Mouse (Mus musculus) cerebral cortex, adult 2 months (tissue): ENCODE measurements around the gene AA986860.

Experiments used
- WGBS: fragments of 180-500 bp; shearing (Covaris S2); methylation state at CpG from one replicate; pipeline ENCODE4 v1.1.7; 2018; 5-methylcytosine and 5-hydroxymethylcytosine counted together

AA986860 gene

DNA sequence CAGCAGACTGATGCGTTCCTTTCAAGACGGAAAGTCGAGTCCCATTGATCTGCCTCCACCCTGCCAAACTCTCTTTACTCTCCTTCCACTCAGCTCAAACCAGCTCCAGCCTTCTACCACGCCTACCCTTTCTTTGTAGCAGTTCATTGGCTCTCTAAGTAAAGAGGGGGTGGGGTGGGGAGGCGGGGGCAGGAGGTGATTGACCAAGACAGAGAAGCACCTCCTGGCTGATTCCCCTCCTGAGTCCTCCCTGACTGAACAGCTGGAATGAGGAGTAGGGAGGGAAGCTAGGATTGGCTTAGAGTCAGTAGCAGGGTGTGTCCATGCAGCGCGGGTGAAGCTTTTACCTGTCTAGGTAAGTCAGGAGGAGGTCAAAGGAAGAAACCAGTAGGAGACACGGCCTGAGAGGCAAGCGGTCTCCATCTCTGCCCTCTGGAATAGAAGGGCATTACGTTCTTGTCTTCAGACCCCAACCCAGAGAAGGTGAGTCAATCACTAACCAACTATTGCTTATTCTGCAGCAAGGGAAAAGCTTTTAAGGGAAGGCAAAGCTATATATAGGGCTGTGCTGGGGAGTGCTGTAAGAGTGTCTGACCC is at the start of gene AA986860:
Gene AA986860 (plus strand): TSS at position 236 of the 597 bp plus-strand sequence.
- 31% methylated on average over 10 of the region's 10 CpGs for WGBS

DNA sequence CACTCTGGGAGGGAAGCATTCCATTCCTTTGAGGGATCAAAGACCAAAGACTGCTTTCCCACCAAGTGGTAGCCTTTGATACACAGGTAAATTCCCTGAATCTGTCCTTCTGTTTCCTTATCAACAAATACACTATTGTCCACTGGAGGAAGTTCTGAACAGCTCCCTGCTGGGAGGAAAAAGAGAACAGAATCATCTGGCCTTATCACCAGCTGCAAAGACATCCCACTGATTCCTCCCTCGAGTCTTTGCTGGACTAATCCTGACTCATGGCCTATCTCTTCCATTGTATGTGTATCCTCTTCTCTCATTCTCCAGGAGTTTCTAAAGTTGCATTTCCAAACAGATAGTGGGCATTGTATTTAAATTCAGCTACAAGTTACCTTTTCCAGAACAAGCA is 47.9 kb upstream of the AA986860 start:
- WGBS, result 51% methylated on average over 1 of the region's 1 CpGs

DNA sequence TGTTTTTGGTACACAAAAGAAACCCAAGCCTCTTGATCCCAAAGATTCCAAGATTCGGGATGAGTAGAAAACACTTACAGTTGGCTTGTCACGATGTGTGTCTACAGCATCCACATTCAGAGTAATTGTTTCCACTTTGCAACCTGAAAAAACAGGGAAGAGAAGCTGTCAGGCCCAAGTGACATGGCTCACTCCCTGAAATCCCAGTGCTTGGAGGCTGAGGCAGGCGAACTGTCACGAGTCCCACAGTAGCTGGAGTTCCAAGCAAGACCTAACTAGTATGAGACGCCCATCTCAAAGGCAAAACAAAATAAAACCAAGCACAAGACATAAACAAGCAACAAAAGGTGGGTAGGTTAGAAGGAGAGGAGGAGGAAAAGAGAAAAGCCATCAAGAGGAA is 33.2 kb upstream of the AA986860 start:
- 91% methylated on average over 5 of the region's 5 CpGs for WGBS

DNA sequence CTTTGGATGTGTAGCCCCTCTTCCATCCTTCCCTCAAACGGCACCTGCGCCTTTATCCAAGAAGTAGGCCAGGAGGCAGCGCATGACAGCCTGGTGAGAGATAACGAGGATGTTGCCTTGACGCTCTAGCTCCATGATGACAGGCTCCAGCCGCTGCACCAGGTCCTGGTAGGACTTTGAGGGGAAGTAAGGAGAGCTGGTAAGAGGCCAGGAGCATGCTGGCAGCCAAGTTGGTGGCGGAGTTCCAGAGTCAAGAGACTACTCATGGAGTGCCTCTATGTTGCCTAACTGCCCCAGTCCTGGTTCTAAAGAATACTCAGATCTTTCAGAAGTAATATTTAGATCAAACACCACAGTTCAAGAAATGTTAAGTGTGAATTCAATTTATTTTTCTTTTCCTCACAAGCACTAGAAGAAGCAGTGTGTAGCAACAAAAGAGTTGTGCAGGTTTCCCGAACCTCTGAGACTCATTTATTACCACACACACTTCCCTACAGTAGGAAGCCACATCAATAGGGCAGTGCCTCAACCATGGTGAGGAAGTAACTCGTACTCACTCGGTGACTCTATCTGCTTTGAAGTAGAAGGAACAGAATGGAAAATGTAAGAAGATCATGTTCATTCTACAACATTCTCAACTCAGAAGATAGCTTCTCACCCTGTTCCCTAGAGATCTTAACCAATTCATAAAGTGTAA is 31.7 kb upstream of the AA986860 start:
- WGBS, result 64% methylated on average over 10 of the region's 10 CpGs

DNA sequence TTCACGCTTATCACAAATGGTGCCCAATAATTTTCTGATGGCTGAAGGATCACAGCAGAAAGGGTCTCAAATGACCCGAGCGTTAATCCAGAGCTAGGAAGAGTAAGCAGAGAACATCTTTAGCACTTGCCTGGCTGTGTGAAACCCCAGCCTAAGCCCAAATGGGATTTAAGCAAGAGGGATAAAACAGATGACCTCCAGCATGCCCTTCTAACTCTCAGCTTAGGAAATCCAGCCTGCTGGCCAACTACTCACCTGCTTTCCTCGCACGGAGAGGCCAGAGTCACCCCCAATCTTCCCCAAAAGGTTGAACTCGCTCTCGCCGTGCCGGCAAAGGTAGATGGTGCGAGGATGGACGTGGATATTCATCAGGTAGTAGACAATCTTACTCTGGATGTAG is 29.8 kb upstream of the AA986860 start:
- WGBS, result 97% methylated on average over 11 of the region's 11 CpGs

DNA sequence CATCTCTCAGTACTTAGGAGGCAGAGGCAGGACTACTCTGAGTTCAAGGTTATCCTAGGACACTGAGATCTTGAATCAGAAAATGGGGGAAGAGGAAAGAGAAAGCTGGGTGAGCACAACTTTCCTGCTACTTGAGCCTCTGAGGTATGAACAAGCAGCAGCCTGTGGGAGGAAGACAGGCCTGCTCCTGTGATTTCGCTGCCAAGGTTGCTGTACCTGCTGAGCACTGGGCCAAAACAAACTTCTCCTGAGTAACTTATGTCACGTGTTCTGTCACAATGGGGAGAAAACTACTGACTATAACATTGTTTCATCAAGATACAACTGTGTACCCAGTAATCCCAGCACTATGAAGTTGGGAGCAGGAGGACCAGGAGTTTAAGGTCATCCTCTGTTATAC is 28.2 kb upstream of the AA986860 start:
- 78% methylated on average over 2 of the region's 2 CpGs for WGBS

DNA sequence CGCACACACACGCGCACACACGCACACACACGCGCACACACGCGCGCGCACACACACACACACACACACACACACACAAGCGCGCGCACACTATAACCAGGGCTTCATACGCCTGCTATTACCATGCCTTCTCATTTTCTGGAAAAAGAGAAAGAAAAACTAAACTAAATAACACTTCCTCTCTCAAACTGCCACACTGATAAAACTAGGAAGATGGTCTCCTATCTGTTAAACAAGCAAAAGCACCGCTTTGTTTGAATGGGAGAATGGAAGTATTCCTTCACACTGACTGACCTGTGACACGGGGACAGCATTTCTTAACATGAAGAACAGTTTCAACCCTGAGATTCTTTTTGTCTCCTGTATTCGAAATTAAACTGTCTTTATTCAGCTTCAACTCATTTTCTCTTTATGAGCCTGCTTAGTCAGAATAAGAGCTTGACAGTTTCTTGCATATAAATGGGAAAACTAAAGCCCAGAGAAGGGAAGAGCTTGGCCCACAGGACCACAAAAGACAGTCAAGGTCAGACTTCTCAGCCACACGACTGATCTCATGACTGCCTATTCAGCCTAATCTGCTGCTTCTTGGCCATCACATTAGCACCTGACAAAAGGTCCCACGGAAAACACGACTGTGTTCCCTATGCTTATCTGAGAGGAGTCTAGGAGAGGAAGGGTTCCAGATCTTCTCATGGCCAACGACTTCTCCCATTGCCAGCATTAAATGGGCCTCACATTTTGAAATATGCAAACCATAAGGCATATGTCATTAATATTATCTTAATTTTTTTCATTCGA is 21.3 kb upstream of the AA986860 start:
- WGBS, result 91% methylated on average over 22 of the region's 22 CpGs

DNA sequence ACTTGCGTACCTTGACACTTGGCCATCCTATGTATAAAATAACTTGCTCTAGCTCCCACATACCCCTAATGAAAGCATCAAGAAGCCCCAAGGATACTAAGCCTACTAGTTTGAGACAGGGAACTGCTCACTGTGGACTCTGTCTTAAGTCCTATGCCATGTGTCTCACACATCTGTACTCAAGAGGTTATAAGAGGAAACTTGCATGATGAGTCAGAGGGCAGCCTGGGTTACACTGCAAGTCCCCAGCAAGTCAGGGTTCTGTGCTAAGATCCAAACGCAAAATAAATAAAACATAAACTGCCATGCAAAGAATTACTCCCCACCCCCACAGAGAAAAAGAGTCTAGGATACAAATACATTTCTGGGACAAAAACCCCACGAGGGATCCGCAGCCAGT is 17.7 kb upstream of the AA986860 start:
- 60% methylated on average over 4 of the region's 4 CpGs for WGBS

DNA sequence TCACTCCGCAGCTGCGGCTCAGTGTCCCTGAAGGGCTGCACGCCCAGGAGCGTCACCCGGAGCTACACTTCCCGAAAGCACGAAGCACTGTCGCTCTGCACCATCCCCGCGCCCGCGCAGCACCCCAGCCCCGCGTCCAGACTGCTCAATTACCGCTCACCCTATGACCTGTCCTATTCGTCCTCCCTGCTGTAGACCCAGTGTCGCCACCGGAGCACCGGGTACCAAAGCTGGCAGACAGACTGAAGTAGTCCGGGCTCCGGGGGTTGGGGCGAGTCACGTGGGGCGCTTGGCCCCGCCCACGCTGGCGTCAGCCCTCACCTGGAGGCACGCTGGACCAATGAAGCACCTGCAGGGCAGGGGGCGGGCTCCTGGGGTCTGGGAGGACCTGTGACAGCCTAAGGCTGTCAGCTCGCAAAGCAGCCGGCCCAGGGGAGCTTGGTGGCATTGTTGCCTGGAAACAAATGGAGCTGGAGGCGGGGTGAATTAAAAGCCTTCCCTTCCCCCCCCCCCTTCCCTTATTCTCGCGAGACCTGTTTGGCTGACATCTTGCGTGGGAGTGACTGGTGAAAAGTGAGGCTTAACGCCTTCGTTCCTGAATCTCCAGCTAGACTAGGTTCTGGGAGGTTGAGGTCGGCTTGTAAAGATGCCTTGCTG is 16.1 kb upstream of the AA986860 start, which contains the start of gene Gm29427:
Gene Gm29427 (minus strand): TSS at position 239 of the 657 bp plus-strand sequence.
- under 1% methylated on average over 38 of the region's 38 CpGs for WGBS

DNA sequence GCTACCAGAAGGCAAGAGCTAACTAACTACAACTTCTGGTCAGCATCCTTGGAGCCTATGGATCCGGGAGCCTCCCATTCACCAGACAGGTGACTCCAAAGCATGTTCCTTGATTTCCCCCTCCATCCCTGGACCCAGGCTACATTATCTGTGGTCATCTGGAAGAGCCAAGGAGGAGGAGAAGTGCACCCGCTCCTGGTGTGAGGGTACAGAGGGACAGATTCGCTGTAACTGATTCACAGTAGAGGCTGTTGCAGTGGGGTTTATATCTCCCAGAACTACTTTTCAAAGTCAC is 15.6 kb upstream of the AA986860 start:
- 0% methylated on average over 3 of the region's 3 CpGs for WGBS

DNA sequence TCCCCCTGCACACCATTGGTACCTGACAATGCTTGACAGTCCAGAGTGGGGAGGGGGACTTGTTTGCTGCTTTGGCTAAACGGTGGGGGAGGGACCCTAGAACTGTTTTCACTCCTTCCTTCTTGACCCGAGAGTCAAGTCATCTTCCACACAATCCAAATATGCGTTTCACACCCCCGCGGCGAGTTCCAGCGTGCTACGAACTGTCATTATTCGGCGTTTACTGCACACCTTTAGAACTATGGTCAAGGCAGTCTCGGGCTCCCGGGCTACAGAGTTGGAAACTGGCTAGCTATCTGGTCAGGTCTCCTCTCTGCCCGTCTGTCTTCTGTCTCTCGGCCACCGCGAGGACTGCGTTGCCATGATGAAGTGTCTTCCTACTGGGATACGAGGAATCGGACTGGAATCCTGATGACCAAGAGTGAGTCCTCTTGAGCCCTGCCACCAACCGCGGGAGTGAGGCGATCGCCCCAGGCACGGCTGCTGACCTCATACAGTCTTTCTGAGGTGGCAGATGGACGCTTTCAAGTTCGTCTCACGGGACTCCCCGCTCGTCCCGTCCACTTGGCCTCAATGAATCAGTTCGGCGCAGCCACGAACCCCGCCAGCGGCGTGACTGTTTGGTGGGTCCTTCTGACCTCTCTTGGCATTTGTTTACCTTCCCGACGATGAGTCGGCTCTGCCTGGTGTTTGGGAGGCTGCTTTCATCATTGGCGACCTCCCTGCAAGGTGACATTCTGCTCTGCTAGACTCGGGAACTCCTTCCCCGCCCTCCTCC is 15.1 kb upstream of the AA986860 start:
- WGBS, result under 1% methylated on average over 42 of the region's 42 CpGs

DNA sequence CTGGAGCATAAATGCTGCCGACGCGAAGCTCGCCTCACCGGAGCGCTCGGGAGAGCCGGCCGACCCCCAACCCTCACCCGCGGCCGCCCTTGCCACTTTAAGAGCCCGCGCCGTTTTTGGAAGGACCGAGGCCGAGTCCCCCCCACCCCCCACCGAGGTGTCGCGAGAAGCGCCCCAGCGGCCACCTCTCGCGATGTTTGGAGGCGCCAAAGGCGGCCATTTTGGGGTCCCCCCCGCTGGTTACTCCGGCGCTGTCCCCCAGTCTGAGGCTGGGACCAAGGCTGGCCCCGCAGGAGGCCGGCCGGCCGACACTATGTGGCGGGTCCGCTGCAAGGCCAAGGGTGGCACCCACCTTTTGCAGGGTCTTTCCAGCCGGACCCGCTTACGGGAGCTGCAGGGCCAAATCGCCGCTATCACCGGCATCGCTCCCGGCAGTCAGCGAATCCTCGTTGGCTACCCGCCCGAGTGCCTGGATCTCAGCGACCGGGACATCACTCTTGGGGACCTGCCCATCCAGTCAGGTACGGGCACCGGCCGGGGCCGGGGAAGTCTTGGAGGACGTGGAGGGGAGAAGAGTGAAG is 14.4 kb upstream of the AA986860 start, which contains the start of gene Yod1:
Gene Yod1 (plus strand): TSS at position 37 of the 581 bp plus-strand sequence.
- under 1% methylated on average over 54 of the region's 54 CpGs for WGBS

DNA sequence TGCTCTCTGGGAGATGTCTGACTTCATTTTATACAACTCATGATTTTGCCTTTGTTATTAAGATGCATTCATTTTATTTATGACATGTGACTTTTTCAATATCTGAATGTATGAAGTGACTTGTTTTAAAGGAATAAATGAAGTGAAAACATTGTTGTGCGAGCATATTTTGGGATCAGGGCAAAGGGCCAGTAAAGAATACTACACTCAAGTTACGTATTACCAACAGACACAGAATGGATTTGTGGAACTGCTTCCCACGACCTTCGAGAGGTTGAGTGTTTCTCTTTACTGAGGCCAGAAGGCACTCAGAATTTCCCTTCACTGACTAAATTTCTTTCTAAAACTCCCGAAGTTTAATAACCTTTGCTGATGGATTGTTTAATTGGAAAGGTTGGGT is 7.6 kb upstream of the AA986860 start:
- 86% methylated on average over 5 of the region's 5 CpGs for WGBS

DNA sequence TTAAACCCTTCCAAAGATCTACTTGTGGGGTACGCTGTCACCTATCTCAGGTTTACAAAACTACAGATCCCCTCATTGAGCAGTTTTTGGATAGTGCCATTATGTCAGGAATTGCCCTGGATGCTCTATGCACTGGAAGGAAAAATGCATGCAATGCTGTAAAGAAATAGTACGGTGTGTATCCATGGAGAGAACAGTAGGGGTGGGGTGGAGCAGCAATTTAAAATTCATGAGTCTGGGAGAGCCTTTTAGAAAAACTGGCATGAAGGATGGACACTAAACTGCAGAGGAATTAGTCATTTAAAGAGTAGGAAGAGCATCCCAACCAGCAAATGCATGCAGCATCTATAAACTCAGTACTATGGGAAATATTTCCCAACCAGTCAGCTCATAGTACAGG is 5.4 kb upstream of the AA986860 start:
- WGBS, result 56% methylated on average over 2 of the region's 2 CpGs

DNA sequence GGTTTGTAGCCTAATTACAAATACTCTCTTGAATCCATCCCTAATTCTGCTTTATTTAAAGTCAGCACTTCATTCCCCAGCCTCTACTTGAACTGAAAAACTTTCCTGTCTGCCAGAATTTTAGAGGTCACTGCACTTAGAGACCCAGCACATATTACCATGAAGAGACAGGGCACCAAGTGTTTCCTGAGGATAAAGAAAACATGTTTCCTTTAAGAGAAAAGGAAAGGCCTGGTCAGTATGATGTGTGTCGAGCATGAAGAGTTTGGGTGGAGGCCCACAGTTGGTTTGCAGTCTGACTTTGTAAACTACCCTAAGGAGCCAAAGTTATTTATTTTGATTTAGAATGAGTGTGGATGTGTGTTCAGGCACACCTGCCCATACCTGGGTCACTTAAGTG is 3.7 kb upstream of the AA986860 start:
- WGBS, result 67% methylated on average over 1 of the region's 1 CpGs

DNA sequence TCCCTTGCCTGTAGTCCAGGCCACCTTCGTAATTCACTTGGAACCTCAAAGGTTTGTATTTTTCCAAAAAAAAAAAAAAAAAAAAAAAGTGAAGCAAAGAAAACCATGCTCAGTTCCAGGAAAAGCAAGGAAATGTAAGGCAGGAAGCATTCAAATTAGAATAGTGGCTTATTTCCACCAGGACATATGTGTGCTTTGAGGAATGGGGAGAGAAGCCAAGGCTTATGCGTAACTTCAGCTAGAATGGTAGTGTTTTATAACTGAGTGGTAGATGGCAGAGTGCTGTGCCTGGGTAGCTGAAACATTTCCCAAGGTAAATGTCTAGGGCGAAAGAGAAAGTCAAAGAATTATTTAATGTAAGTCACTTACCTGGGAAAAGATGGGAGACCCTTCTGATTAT is 3.1 kb upstream of the AA986860 start:
- 55% methylated on average over 3 of the region's 3 CpGs for WGBS

DNA sequence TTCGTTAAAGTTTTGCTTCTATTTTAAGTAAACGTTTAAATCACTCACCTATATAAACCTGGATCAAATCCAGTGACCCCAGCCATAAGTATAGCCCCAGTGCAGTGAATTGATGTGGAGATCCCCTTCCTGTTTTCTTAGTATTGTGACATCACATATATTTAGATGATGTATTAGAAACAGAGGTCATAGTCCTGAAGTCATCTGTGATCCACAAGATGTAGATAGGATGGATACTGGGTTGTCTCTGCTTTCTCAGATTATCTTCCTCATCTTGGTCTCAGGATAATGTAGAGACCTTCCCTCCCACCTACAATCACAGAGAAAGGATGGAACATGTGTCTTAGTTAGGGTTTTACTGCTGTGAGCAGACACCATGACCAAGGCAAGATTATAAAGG is 2.6 kb upstream of the AA986860 start, which contains the start of gene Pfkfb2:
Gene Pfkfb2 (minus strand): TSS at position 101 of the 400 bp plus-strand sequence.
- WGBS, result 57% methylated on average over 2 of the region's 2 CpGs

DNA sequence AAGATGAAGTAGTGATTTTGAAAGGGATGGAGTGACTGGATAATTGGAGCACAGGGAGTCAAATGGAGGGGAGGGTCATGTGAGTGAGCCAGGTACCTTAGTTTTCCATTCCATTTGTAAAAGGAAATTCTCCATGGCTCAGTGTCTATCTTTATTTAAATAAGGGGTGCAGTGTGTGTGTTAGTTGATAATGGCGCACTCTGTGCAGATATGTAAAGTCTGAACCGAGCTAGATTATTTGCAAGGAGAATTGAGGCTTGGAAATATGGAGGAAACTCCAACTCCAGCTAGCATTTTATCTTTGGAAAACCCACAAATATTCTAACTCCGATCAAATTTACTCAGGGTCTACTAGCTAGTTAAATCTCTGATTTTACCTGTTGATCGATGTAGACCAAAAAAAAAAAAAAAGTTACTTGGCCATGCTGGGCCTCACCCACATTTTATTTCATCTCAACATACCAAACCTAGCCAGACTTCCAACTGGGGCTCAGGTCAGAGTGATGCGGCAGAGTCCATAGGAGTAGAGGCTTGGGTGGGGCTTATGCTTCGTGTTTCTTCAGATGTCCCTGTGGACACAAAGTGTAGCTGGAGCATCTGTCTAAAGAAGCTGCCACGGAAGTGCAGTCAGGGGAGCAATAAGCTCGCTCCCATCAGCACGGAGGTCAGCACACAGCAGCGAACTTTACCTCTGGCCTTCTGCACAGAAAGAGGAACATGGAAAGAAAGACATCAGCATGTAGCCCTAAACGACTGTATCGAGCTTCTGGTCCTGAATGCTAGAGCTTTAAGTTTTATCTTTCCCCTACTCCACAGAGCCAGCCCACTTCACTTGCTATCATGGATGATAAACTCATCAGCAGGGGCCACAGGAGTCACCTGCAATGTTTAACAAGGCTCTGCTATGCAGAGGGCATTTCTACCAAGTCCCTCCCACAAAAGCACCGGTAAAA is 1.2 kb downstream of the AA986860 start:
- 89% methylated on average over 13 of the region's 13 CpGs for WGBS

DNA sequence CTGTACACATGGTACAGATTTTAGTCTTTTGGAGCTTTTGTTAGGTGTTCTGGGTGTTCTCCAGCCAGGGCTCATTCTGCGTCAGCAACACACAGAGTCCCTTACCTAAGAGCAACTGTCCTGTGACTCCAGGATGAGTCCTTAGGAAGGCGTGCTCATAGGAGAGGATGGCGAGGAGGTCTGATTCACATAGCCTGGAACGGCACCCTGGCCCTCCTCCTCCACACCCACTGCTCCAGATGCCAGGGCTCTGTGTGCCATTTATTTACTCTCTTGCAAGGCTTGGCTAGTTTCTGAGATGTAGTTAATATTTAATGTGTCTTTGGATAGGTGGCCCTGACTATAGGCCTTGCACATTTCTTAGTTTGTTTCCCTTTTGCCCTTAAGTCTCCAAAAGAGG is 1.9 kb downstream of the AA986860 start:
- WGBS, result 59% methylated on average over 4 of the region's 4 CpGs

DNA sequence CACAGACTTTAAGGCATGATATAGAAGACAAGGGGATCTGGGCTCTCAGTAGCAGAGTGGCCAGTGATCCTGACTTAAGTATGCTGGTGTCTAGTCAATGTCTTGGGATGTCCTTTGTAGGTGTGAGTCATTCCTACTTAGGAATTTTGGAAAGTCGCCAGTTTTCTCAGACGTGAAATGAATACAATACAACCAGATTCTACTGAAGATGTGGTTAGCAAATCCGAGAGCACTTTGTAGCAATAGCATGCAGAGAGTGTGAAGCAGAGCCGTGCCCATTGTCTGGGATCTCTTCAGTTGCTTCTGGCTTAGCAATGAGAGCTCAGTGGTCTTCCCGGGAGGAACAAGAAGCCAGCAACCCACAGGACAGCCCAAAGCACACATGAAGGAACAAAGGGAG is 2.7 kb downstream of the AA986860 start:
- 43% methylated on average over 5 of the region's 5 CpGs for WGBS
